Mouse (Mus musculus) ES-E14 (cell line): ENCODE results near the gene Ptpre. TPM values are rescaled to one million over a fixed set of nuclear protein-coding genes. Genes with fewer than 3 reads are reported as not detected.
"Not testable (repeated sequence)": the region's sequence is repeated elsewhere in the genome, so short reads cannot be mapped to it uniquely, and the experiment has no call there.

ENCODE experiments used
- DNase-seq: peaks from one replicate; pipeline ENCODE4 v3.0.0-alpha.2; 2013; ENCODE audit warnings: low read depth, low spot score
- H3K27ac ChIP-seq: 2 replicates; pipeline ENCODE4 v1.5.1; 2012; ENCODE audit warnings: low read depth, mild to moderate bottlenecking, low read length, moderate library complexity, mixed read lengths; ENCODE audit not compliant: poor library complexity, insufficient read depth, severe bottlenecking
- H3K36me3 ChIP-seq: 2 replicates; pipeline ENCODE4 v1.6.1; 2012; ENCODE audit warnings: mild to moderate bottlenecking, low read length, moderate library complexity, mixed read lengths; ENCODE audit not compliant: control insufficient read depth, poor library complexity, insufficient read depth, severe bottlenecking
- H3K4me1 ChIP-seq, 2 experiments: fragments of 150-350 bp in 1 of 2; sonication (generic) in 1 of 2; 2 replicates each; pipeline ENCODE4 v1.6.1; 2012; ENCODE audit warnings: low read length in 2 of 2, mild to moderate bottlenecking in 1 of 2, mixed read lengths in 1 of 2; ENCODE audit not compliant: control insufficient read depth in 2 of 2, insufficient read depth in 2 of 2, poor library complexity in 1 of 2
- H3K4me3 ChIP-seq, 2 experiments: fragments of 150-350 bp in 1 of 2; sonication (generic) in 1 of 2; 2 replicates each; pipeline ENCODE4 v1.5.1; 2012; ENCODE audit warnings: low read length in 2 of 2, low read depth in 1 of 2, mild to moderate bottlenecking in 1 of 2, mixed read lengths in 1 of 2; ENCODE audit not compliant: insufficient read depth in 1 of 2, poor library complexity in 1 of 2, severe bottlenecking in 1 of 2
- H3K9ac ChIP-seq: 2 replicates; pipeline ENCODE4 v1.6.1; 2012; ENCODE audit warnings: low read depth, mild to moderate bottlenecking, low read length, mixed read lengths; ENCODE audit not compliant: poor library complexity, insufficient read depth, severe bottlenecking
- H3K9me3 ChIP-seq: fragments of 150-350 bp; sonication (generic); 2 replicates; pipeline ENCODE4 v1.6.1; 2012; ENCODE audit warnings: low read depth, mild to moderate bottlenecking, low read length; ENCODE audit not compliant: control insufficient read depth, insufficient read depth
- CHD2 ChIP-seq: IDR thresholded peaks from 2 replicates; pipeline ENCODE4 v1.6.1; 2014; ENCODE audit warnings: mild to moderate bottlenecking, low read depth, low read length, inconsistent platforms
- HCFC1 ChIP-seq: IDR thresholded peaks from 2 replicates; pipeline ENCODE4 v1.6.1; 2012; ENCODE audit warnings: low read length, inconsistent platforms, borderline replicate concordance; ENCODE audit not compliant: insufficient read depth
- MAFK ChIP-seq: IDR thresholded peaks from 2 replicates; pipeline ENCODE4 v1.6.1; 2014; ENCODE audit warnings: mild to moderate bottlenecking, low read depth, low read length, inconsistent platforms; ENCODE audit not compliant: insufficient read depth
- ZC3H11A ChIP-seq: IDR thresholded peaks from 2 replicates; pipeline ENCODE4 v1.6.1; 2012; ENCODE audit warnings: low read depth, mild to moderate bottlenecking, inconsistent platforms, low read length, borderline replicate concordance
- ZNF384 ChIP-seq: IDR thresholded peaks from 2 replicates; pipeline ENCODE4 v1.6.1; 2012; ENCODE audit warnings: low read depth, low read length, inconsistent platforms
- in situ Hi-C, 2 experiments: fragments of 600-800 bp; cut with MboI; formaldehyde crosslinking; loops; one replicate each; pipeline ENCODE4 v1.15.1; 2025; ENCODE audit warnings: low sequenced_read_pairs in 2 of 2, inconsistent platforms in 1 of 2; ENCODE audit not compliant: unreplicated experiment in 2 of 2
- total RNA-seq: library from RNA; depleted of rRNA; stranded (reverse); fragments of 300-350 nt; gene quantifications from 2 replicates; pipeline ENCODE4 v1.2.3, GENCODE M21; 2012

Gene Ptpre
- total RNA-seq, 1 experiment = 1.1 TPM

GRCm38 (mm10) chr7:135666314-135666713 lies 129.0 kb downstream of the Ptpre start:
- Histone ChIP-seq H3K36me3 (no peaks in the 10 kb centered on the region), H3K27ac (no peak overlapping the region), H3K9me3 (no peaks in the 10 kb centered on the region), H3K9ac (no peak overlapping the region), H3K4me1 (no peaks in the 10 kb centered on the region), H3K4me3 (no peak overlapping the region)
- TF ChIP-seq HCFC1 (no peak), CHD2 (no peak), ZC3H11A (no peak), ZNF384 (no peak), MAFK (no peak)
- DNase-seq = no peak
- in situ Hi-C loops = no loop called here

DNA sequence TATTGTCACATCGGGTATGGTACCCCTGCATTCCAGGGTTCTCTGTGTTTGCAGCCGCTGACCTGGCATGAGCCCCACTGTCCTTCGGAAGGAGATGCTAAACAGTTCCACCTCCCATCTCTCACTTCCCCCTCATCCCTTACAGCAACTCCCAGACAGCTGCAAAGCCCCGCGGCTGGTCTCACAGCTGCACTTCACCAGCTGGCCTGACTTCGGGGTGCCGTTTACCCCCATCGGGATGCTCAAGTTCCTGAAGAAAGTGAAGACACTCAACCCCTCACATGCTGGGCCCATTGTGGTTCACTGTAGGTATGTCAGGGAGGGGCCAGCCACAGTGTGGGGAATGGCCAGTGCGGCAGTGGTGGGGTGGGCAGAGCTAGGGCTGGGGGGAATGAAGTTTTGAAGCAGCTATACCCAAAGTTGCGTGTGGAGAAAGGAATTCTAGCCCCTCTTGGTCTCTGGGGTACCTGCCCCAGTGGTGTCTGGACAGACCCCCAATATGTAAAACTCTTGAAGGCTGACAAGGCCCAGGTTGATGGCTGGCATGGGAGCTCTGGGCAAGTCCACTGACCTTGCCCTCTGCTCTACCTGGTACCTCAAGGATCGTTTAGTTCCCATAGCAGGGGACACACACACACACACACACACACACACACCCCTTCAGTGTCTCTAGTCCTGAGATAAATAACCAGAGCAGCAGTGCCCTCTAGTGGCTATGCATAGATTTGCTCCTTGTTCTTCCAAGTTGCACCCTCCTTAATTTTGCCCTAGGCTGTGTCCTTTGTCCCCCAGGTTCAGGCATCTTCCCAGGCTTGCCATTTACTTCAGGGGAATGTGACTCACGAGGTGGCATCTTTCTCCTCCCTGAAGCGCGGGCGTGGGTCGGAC lies 131.8 kb downstream of the Ptpre start:
- Histone ChIP-seq H3K4me1 (no peaks in the 10 kb centered on the region), H3K27ac (no peak overlapping the region), H3K9ac (no peak overlapping the region), H3K36me3 (no peaks in the 10 kb centered on the region), H3K9me3 (no peaks in the 10 kb centered on the region), H3K4me3 (no peak overlapping the region)
- TF ChIP-seq ZC3H11A = no peak
- TF ChIP-seq ZNF384 = no peak
- TF ChIP-seq HCFC1 = no peak
- no peak for TF ChIP-seq MAFK
- TF ChIP-seq CHD2 = no peak
- in situ Hi-C loops = no loop called here
- DNase-seq = peak; percentile 67

GRCm38 (mm10) chr7:135673576-135673975 lies 136.3 kb downstream of the Ptpre start:
- H3K9ac ChIP-seq = no peak overlapping the region

GRCm38 (mm10) chr7:135676722-135677121 lies 139.4 kb downstream of the Ptpre start:
- no peak for DNase-seq
- in situ Hi-C loops = no loop called here

More at GRCm38 (mm10) chr7:135673576-135673975, 136.3 kb downstream of the Ptpre start:
- no peaks in the 10 kb centered on the region for H3K4me1 ChIP-seq
- no peak overlapping the region for H3K27ac ChIP-seq
- no peak for TF ChIP-seq ZNF384
- H3K36me3 ChIP-seq = no peaks in the 10 kb centered on the region
- H3K4me3 ChIP-seq = no peak overlapping the region
- DNase-seq = no peak
- in situ Hi-C loops = no loop called here
- no peaks in the 10 kb centered on the region for H3K9me3 ChIP-seq

DNA sequence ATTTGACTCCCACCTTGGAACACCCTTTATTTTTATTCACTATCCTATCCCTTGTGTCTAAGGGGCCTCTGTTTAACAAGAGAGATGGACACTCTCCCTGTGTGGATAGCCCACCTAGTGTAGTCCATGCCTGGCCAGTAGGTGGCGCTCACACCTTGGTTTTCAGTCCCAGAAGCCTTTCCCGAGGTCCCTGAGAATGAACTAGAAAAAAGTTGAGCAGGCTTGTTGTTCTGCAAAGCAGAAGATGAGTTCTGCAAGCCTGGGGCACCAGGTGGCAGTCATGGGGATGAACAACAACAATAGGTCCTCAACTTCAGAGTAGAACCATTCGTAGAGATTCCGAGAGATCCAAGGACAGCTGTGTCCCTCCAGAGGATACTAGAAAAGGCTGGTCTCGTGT lies 143.1 kb downstream of the Ptpre start:
- Histone ChIP-seq H3K36me3 (0 out of 2 replicates have a peak, but pooled peaks cover under 1% of the 10 kb centered on the region), H3K27ac (no peak overlapping the region)
- in situ Hi-C loops = no loop called here

More at GRCm38 (mm10) chr7:135676722-135677121, 139.4 kb downstream of the Ptpre start:
- Histone ChIP-seq H3K9me3 (no peaks in the 10 kb centered on the region), H3K9ac (no peak overlapping the region), H3K27ac (no peak overlapping the region), H3K4me1 (no peaks in the 10 kb centered on the region), H3K36me3 (no peaks in the 10 kb centered on the region), H3K4me3 (no peak overlapping the region)
- TF ChIP-seq CHD2 (no peak), ZNF384 (no peak)

DNA sequence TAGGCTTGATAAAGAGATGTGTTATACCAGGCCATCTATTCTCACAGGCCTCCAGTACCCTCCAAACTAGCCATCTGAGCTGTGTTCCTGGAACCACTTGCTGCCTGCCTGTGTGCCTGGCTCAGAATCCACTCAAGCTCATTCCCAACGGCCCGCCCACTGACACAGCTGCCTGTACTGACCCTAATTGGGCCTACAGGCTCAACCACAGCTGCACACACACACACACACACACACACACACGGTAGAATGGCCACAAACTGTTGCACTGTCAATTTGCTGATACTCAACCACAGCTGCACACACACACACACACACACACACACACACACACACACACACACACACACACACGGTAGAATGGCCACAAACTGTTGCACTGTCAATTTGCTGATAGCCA lies 146.8 kb downstream of the Ptpre start:
- in situ Hi-C loops, H3K4me1 ChIP-seq, DNase-seq: not testable (repeated sequence)

More for the DNA sequence above, 143.1 kb downstream of the Ptpre start:
- Histone ChIP-seq H3K9ac (no peak overlapping the region), H3K4me3 (no peak overlapping the region), H3K9me3 (no peaks in the 10 kb centered on the region), H3K4me1 (no peaks in the 10 kb centered on the region)
- peak; percentile 43 for DNase-seq
- TF ChIP-seq ZC3H11A (peak; percentile 32; the same call in 1 of the 2 replicates), HCFC1 (no peak)

More for the DNA sequence above, 146.8 kb downstream of the Ptpre start:
- not testable (repeated sequence) for H3K9me3 ChIP-seq, H3K9ac ChIP-seq, H3K27ac ChIP-seq, H3K4me3 ChIP-seq
- H3K36me3 ChIP-seq = peaks cover 20% of the 10 kb centered on the region
